Mouse (Mus musculus): Measurements from ENCODE around the gene Tmem258. TPM values are rescaled to one million over a fixed set of nuclear protein-coding genes. Genes with fewer than 3 reads are reported as not detected.

Gene Tmem258
- total and polyA plus RNA-seq, 3 experiments = 337 to 354 TPM; not detected in 1

DNA sequence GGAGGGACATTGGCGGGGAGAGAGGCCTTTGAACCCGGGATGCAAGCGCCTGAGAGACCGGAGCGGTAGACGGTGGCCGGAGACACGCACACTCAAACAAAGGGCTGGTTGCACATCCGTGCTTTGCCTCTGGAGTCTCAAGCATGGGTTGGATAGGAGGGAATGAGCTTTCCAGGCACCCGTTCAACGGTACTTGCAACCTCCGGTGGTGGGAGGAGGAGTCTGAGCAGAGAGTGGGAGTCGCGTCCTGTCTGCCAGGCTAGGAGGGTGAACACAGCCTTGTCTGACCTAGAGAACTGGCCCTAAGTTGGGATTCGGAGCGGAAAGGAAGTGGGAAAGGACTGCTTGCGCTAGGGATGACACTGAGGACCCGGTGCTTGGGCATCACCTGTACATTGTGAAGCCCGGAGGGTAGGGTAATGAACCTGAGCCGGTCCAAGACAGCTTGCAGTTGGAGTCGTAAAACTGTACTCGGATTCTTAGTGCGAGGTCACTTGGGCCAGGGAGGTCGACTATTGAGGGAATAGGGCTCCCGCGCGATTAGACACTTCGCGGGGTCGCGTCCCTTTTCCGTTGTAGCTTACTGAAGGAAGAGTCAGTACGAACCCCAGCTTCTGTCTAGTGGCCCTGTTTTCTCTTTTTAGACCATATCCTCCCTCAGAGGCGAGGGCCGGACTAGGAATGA, 20.4 kb upstream of the Tmem258 start (continued):
- TF ChIP-seq ETS1 (IDR thresholded peaks at IDR 0.05; ENCODE audit: low read depth, low read length) (0 out of 2 replicates have a peak, but pooled peaks have one; percentile 29), HCFC1 (IDR thresholded peaks at IDR 0.05; ENCODE audit: low read depth, low read length) (peak; percentile 71), ZNF384 (IDR thresholded peaks at IDR 0.05; ENCODE audit: low read depth, low read length) (no peak)

DNA sequence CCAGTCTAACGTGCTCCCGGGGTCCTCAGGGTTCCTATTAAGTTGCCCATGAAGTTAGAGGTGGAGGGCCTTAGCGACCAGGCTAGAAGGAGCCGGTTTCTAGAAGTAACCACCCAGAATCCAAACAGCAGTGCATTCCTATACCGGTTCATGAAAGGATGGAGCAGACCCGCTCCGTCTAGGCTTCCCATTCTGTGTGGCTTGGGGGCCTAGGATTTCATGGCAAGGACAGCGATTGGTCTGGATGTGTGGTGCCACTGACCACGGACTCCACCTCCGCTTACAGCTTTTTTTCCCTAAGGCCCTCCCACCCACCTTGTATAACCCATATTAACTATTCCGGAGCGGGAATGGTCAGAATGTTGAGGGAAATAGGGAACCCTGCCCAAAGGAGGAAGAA, 19.7 kb upstream of the Tmem258 start:
- H3K9me3 ChIP-seq (replicated peaks; ENCODE audit: insufficient read depth, low read length) = no peaks in the 10 kb centered on the region
- no peak for DNase-seq (ENCODE audit: low read depth, low spot score)
- peaks cover 0 to 10% of the 10 kb centered on the region in 2 experiments; a peak in 2 of 4 replicates for H3K4me1 ChIP-seq (ENCODE audit: control insufficient read depth in 1 of 2, insufficient read depth in 2 of 2, low read length in 2 of 2)
- TF ChIP-seq POLR2A (IDR thresholded peaks at IDR 0.05; ENCODE audit: control insufficient read depth in 1 of 2, insufficient read depth in 1 of 2, low read depth in 1 of 2, low read length in 2 of 2, poor library complexity in 1 of 2) (no peak), GABPA (IDR thresholded peaks at IDR 0.05; ENCODE audit: low read depth, low read length) (no peak), ZKSCAN1 (IDR thresholded peaks at IDR 0.05; ENCODE audit: low read depth, low read length) (no peak), NELFE (IDR thresholded peaks at IDR 0.05; ENCODE audit: low read depth, low read length) (no peak), RCOR1 (IDR thresholded peaks at IDR 0.05; ENCODE audit: low read depth, low read length) (no peak), MXI1 (IDR thresholded peaks at IDR 0.05; ENCODE audit: low read depth, low read length) (no peak), ZNF384 (IDR thresholded peaks at IDR 0.05; ENCODE audit: low read depth, low read length) (no peak)
- peaks cover 0 to 8% of the 10 kb centered on the region in 2 experiments; a peak in 3 of 4 replicates for H3K36me3 ChIP-seq (ENCODE audit: control insufficient read depth in 1 of 2, insufficient read depth in 2 of 2, low read length in 2 of 2)
- H3K9ac ChIP-seq (ENCODE audit: control insufficient read depth, low read depth, low read length, poor library complexity, severe bottlenecking) = peak overlapping the region; percentile 96
- H3K79me2 ChIP-seq (ENCODE audit: control insufficient read depth, insufficient read depth, low read length, poor library complexity) = peaks cover 16% of the 10 kb centered on the region
- no peak overlapping the region for H3K27ac ChIP-seq (ENCODE audit: control insufficient read depth, low read depth, low read length)
- no peaks in the 10 kb centered on the region for H3K27me3 ChIP-seq (ENCODE audit: control insufficient read depth in 1 of 2, insufficient read depth in 2 of 2, low read length in 2 of 2)
- H3K4me3 ChIP-seq (ENCODE audit: control insufficient read depth in 1 of 2, insufficient read depth in 1 of 2, low read depth in 2 of 2, low read length in 2 of 2) = peak overlapping the region; percentile 87 to 92

DNA sequence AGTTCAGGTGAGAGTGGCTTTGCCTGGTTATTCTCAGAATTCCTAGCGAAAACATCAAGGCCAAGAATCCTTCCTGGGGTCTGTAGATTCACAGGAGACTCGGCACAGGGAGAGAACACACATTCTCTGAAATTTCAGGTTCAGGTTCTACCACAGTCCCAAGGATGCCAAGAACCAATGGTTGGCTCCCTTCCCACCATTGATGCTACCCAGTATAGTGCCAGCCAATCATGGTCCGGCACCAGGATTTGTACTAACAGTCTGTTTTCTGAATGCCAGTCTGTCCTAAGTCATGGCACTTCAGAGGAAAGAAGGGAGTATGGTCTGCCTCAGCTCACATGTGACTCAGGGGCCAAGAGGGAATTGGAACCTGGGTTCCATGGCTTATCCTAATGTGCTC, 17.9 kb upstream of the Tmem258 start:
- Histone ChIP-seq H3K9me3 (replicated peaks; ENCODE audit: insufficient read depth, low read length) (no peaks in the 10 kb centered on the region), H3K4me1 (ENCODE audit: control insufficient read depth in 1 of 2, insufficient read depth in 2 of 2, low read length in 2 of 2) (peaks cover 0 to 11% of the 10 kb centered on the region in 2 experiments; a peak in 3 of 4 replicates), H3K9ac (ENCODE audit: control insufficient read depth, low read depth, low read length, poor library complexity, severe bottlenecking) (no peak overlapping the region), H3K27me3 (ENCODE audit: control insufficient read depth in 1 of 2, insufficient read depth in 2 of 2, low read length in 2 of 2) (no peaks in the 10 kb centered on the region), H3K27ac (ENCODE audit: control insufficient read depth, low read depth, low read length) (no peak overlapping the region), H3K4me3 (ENCODE audit: control insufficient read depth in 1 of 2, insufficient read depth in 1 of 2, low read depth in 2 of 2, low read length in 2 of 2) (no peak overlapping the region), H3K36me3 (ENCODE audit: control insufficient read depth in 1 of 2, insufficient read depth in 2 of 2, low read length in 2 of 2) (peaks cover 0 to 8% of the 10 kb centered on the region in 2 experiments; a peak in 3 of 4 replicates), H3K79me2 (ENCODE audit: control insufficient read depth, insufficient read depth, low read length, poor library complexity) (peaks cover 16% of the 10 kb centered on the region)
- no peak for DNase-seq (ENCODE audit: low read depth, low spot score)
- no peak for TF ChIP-seq POLR2AphosphoS2 (IDR thresholded peaks at IDR 0.05; ENCODE audit: low read length)
- TF ChIP-seq TAL1 (IDR thresholded peaks at IDR 0.05; ENCODE audit: low read length) = no peak
- no peak for TF ChIP-seq MAX (IDR thresholded peaks at IDR 0.05; ENCODE audit: low read length)
- TF ChIP-seq ZC3H11A (IDR thresholded peaks at IDR 0.05; ENCODE audit: low read depth, low read length) = no peak
- TF ChIP-seq SMC3 (IDR thresholded peaks at IDR 0.05; ENCODE audit: low read depth, low read length) = no peak
- TF ChIP-seq MXI1 (IDR thresholded peaks at IDR 0.05; ENCODE audit: low read depth, low read length) = no peak
- no peak for TF ChIP-seq NELFE (IDR thresholded peaks at IDR 0.05; ENCODE audit: low read depth, low read length)
- no peak for TF ChIP-seq JUND (IDR thresholded peaks at IDR 0.05; ENCODE audit: low read depth, low read length)
- no peak for TF ChIP-seq KAT2A (conservative IDR thresholded peaks at IDR 0.05; ENCODE audit: low read depth, low read length)
- TF ChIP-seq UBTF (IDR thresholded peaks at IDR 0.05; ENCODE audit: borderline replicate concordance, insufficient read depth, low read depth, low read length) = no peak
- no peak for TF ChIP-seq MAFK (IDR thresholded peaks at IDR 0.05; ENCODE audit: borderline replicate concordance, low read depth, low read length)
- TF ChIP-seq MYC (IDR thresholded peaks at IDR 0.05; ENCODE audit: low read depth, low read length) = no peak
- TF ChIP-seq ELF1 (IDR thresholded peaks at IDR 0.05; ENCODE audit: low read depth, low read length) = no peak
- TF ChIP-seq CHD1 (IDR thresholded peaks at IDR 0.05; ENCODE audit: low read depth, low read length) = no peak
- no peak for TF ChIP-seq MEF2A (IDR thresholded peaks at IDR 0.05; ENCODE audit: extremely low read depth, insufficient replicate concordance, low read depth, low read length, poor library complexity, severe bottlenecking)
- TF ChIP-seq ZKSCAN1 (IDR thresholded peaks at IDR 0.05; ENCODE audit: low read depth, low read length) = no peak
- no peak for TF ChIP-seq BHLHE40 (IDR thresholded peaks at IDR 0.05; ENCODE audit: borderline replicate concordance, low read depth, low read length)
